Mouse (Mus musculus) cortical plate, adult 2 months (tissue): ENCODE measurements around the gene Cfap100.
A peak's percentile ranks its signal among the peaks of the same experiment; 100 is the strongest.

ENCODE experiments used
- CTCF ChIP-seq: fragments of 200-500 bp; IDR thresholded peaks from 2 replicates; pipeline ENCODE4 v1.5.1; 2011; ENCODE audit warnings: mild to moderate bottlenecking, control low read depth, low read length; ENCODE audit not compliant: insufficient read depth; ENCODE audit errors: extremely low read depth
- POLR2A ChIP-seq: fragments of 200-500 bp; IDR thresholded peaks from 2 replicates; pipeline ENCODE4 v1.6.1; 2011; ENCODE audit warnings: mild to moderate bottlenecking, low read length, control low read depth; ENCODE audit not compliant: insufficient read depth; ENCODE audit errors: extremely low read depth

- TF ChIP-seq CTCF: peak; percentile 87
- TF ChIP-seq POLR2A: no peak
These were observed 21.6 kb upstream of the Cfap100 start for GRCm38 (mm10) chr6:90450179-90450578.
